Mouse (Mus musculus) MEL (cell line): ENCODE data around the gene Slc12a8. TPM values are rescaled to one million over a fixed set of nuclear protein-coding genes. Genes with fewer than 3 reads are reported as not detected.

Experiments used
- DNase-seq: peaks from one replicate; pipeline ENCODE4 v3.0.0; 2011; ENCODE audit warnings: low read depth, low spot score
- H3K27ac ChIP-seq: 2 replicates; pipeline ENCODE4 v1.5.1; 2012; ENCODE audit warnings: low read depth, mild to moderate bottlenecking, control low read depth, low read length, moderate library complexity; ENCODE audit not compliant: control insufficient read depth
- H3K27me3 ChIP-seq, 2 experiments: fragments of 150-350 bp in 1 of 2; sonication (generic) in 1 of 2; 2 replicates each; pipeline ENCODE4 v1.6.1; 2012; ENCODE audit warnings: low read length in 2 of 2, mild to moderate bottlenecking in 2 of 2, improper control_type of control experiment in 1 of 2, moderate library complexity in 1 of 2; ENCODE audit not compliant: insufficient read depth in 2 of 2, control insufficient read depth in 1 of 2
- H3K36me3 ChIP-seq, 2 experiments: 2 replicates each; pipeline ENCODE4 v1.6.1; 2012 to 2014; ENCODE audit warnings: low read length in 2 of 2, improper control_type of control experiment in 1 of 2, inconsistent platforms in 1 of 2, mild to moderate bottlenecking in 1 of 2; ENCODE audit not compliant: insufficient read depth in 2 of 2, control insufficient read depth in 1 of 2
- H3K4me1 ChIP-seq, 2 experiments: fragments of 150-350 bp in 1 of 2; sonication (generic) in 1 of 2; 2 replicates each; pipeline ENCODE4 v1.6.1; 2012; ENCODE audit warnings: low read length in 2 of 2, improper control_type of control experiment in 1 of 2, mild to moderate bottlenecking in 1 of 2; ENCODE audit not compliant: insufficient read depth in 2 of 2, control insufficient read depth in 1 of 2
- H3K4me3 ChIP-seq, 2 experiments: fragments of 150-350 bp in 1 of 2; sonication (generic) in 1 of 2; 2 replicates each; pipeline ENCODE4 v1.5.1; 2012; ENCODE audit warnings: low read depth in 2 of 2, low read length in 2 of 2, mild to moderate bottlenecking in 2 of 2, moderate library complexity in 2 of 2, control low read depth in 1 of 2, improper control_type of control experiment in 1 of 2; ENCODE audit not compliant: control insufficient read depth in 1 of 2, insufficient read depth in 1 of 2
- H3K79me2 ChIP-seq: 2 replicates; pipeline ENCODE4 v1.6.1; 2012; ENCODE audit warnings: mild to moderate bottlenecking, low read length, moderate library complexity; ENCODE audit not compliant: control insufficient read depth, poor library complexity, insufficient read depth
- H3K9ac ChIP-seq: 2 replicates; pipeline ENCODE4 v1.6.1; 2012; ENCODE audit warnings: low read depth, mild to moderate bottlenecking, control low read depth, low read length, moderate library complexity; ENCODE audit not compliant: control insufficient read depth, poor library complexity, severe bottlenecking
- H3K9me3 ChIP-seq: fragments of 150-350 bp; sonication (generic); replicated peaks from 2 replicates; pipeline ENCODE4 v1.6.1; 2012; ENCODE audit warnings: mild to moderate bottlenecking, low read length, improper control_type of control experiment, moderate library complexity; ENCODE audit not compliant: insufficient read depth
- CHD2 ChIP-seq: IDR thresholded peaks from 2 replicates; pipeline ENCODE4 v1.6.1; 2011; ENCODE audit warnings: low read length, improper control_type of control experiment
- E2F4 ChIP-seq: IDR thresholded peaks from 2 replicates; pipeline ENCODE4 v1.6.1; 2011; ENCODE audit warnings: low read depth, low read length, improper control_type of control experiment, borderline replicate concordance
- GABPA ChIP-seq: IDR thresholded peaks from 2 replicates; pipeline ENCODE4 v1.6.1; 2012; ENCODE audit warnings: low read depth, mild to moderate bottlenecking, inconsistent platforms, low read length, improper control_type of control experiment, moderate library complexity
- GATA1 ChIP-seq: IDR thresholded peaks from 2 replicates; pipeline ENCODE4 v1.6.1; 2011; ENCODE audit warnings: low read depth, low read length, improper control_type of control experiment
- HCFC1 ChIP-seq: IDR thresholded peaks from 2 replicates; pipeline ENCODE4 v1.6.1; 2012; ENCODE audit warnings: low read depth, mild to moderate bottlenecking, inconsistent platforms, low read length, improper control_type of control experiment, moderate library complexity
- JUND ChIP-seq: IDR thresholded peaks from 2 replicates; pipeline ENCODE4 v1.6.1; 2011; ENCODE audit warnings: low read depth, mild to moderate bottlenecking, improper control_type of control experiment, low read length
- MAX ChIP-seq: IDR thresholded peaks from 2 replicates; pipeline ENCODE4 v1.6.1; 2011; ENCODE audit warnings: low read length, improper control_type of control experiment
- MAZ ChIP-seq: IDR thresholded peaks from 2 replicates; pipeline ENCODE4 v1.6.1; 2012; ENCODE audit warnings: low read depth, mild to moderate bottlenecking, inconsistent platforms, low read length, improper control_type of control experiment
- MYB ChIP-seq: IDR thresholded peaks from 2 replicates; pipeline ENCODE4 v1.6.1; 2011; ENCODE audit warnings: mild to moderate bottlenecking, low read depth, low read length, improper control_type of control experiment
- NELFE ChIP-seq: IDR thresholded peaks from 2 replicates; pipeline ENCODE4 v1.6.1; 2011; ENCODE audit warnings: low read depth, low read length, improper control_type of control experiment
- NRF1 ChIP-seq: IDR thresholded peaks from 2 replicates; pipeline ENCODE4 v1.6.1; 2014; ENCODE audit warnings: low read depth, mild to moderate bottlenecking, inconsistent platforms, low read length, improper control_type of control experiment, moderate library complexity; ENCODE audit not compliant: poor library complexity, insufficient read depth, severe bottlenecking
- POLR2A ChIP-seq, 2 experiments: IDR thresholded peaks; 2 replicates each; pipeline ENCODE4 v1.6.1; 2011 to 2012; ENCODE audit warnings: low read length in 2 of 2, mild to moderate bottlenecking in 2 of 2, control low read depth in 1 of 2, improper control_type of control experiment in 1 of 2, low read depth in 1 of 2, moderate library complexity in 1 of 2; ENCODE audit not compliant: control insufficient read depth in 1 of 2, insufficient read depth in 1 of 2, poor library complexity in 1 of 2
- POLR2AphosphoS2 ChIP-seq: IDR thresholded peaks from 2 replicates; pipeline ENCODE4 v1.6.1; 2011; ENCODE audit warnings: low read length, improper control_type of control experiment
- RCOR1 ChIP-seq: IDR thresholded peaks from 2 replicates; pipeline ENCODE4 v1.6.1; 2012; ENCODE audit warnings: low read depth, mild to moderate bottlenecking, inconsistent platforms, low read length, improper control_type of control experiment
- TAL1 ChIP-seq: IDR thresholded peaks from 2 replicates; pipeline ENCODE4 v1.6.1; 2012; ENCODE audit warnings: mild to moderate bottlenecking, inconsistent platforms, low read length, moderate library complexity, mixed read lengths
- polyA plus RNA-seq, 2 experiments: library from polyadenylated mRNA; stranded (reverse) in 1 of 2; unstranded in 1 of 2; fragments of >175 nt in 1 of 2; fragments of >200 nt in 1 of 2; gene quantifications; 2 replicates each; pipeline versions ENCODE4 v1.2.1 to v1.2.4; 2012; ENCODE audit warnings: low replicate concordance in 2 of 2, low read depth in 1 of 2; ENCODE audit not compliant: insufficient read length in 2 of 2, insufficient read depth in 1 of 2, missing spikeins in 1 of 2
- total RNA-seq: library from RNA; depleted of rRNA; stranded (reverse); fragments of 300-350 nt; gene quantifications from 2 replicates; pipeline ENCODE4 v1.2.3, GENCODE M21; 2012

The Slc12a8 gene
- total and polyA plus RNA-seq, 3 experiments: 0.29 TPM; not detected in 2

DNA sequence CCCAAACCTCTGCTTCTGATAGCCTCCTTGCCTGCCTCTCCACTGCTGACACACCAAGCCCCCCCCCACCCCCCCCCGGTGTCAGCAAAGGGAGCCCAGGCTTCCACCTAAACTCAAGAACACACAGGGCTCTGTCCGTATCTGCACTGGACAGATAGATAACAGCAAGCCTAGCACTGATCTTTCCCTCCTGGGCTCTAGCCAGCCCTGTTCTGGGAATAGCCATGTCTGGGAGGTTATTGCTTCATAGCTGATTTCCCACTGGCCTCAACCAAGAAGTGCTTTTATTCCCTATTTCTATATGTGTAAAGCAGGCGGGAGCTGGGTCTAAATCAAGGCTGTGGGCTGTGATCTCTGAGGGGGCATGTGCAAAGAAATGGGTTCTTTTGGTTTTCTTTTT lies 61.3 kb downstream of the Slc12a8 start:
- DNase-seq: no peak

DNA sequence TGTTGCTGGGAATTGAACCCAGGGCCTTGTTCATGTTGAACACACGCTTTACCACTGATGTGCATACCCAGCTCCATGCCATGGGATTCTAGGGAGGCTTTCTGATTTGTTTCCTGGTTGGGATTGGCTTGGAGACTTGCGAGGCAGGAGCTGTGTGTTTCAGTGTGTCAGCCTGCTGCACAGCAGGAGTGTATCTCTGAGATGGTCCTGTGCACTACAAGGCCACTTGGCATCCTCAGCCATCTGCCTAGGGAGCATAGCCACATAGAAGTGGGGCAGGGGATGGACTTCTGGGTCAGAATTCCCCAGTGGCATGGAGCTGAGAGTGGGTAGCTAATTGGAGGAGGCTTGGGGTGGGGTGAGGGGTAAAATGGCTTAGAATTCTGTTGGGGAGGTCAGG lies 63.2 kb downstream of the Slc12a8 start:
- no peaks in the 10 kb centered on the region for H3K4me1 ChIP-seq
- TF ChIP-seq GATA1 (no peak), JUND (no peak), CHD2 (no peak), MYB (no peak), E2F4 (no peak), POLR2A (IDR thresholded peaks at IDR 0.05; ENCODE audit: control insufficient read depth in 1 of 2, insufficient read depth in 1 of 2, low read depth in 1 of 2, low read length in 2 of 2, poor library complexity in 1 of 2) (no peak), HCFC1 (no peak), NELFE (no peak)
- TF ChIP-seq, all 39 proteins: peak for 0
- no peak overlapping the region for H3K9ac ChIP-seq
- H3K79me2 ChIP-seq: no peaks in the 10 kb centered on the region
- no peaks in the 10 kb centered on the region for H3K36me3 ChIP-seq
- no peak overlapping the region for H3K27ac ChIP-seq
- no peak for DNase-seq
- no peak overlapping the region for H3K4me3 ChIP-seq
- H3K27me3 ChIP-seq: peaks cover 0 to 1% of the 10 kb centered on the region in 2 experiments; a peak in 1 of 4 replicates
- H3K9me3 ChIP-seq: no peaks in the 10 kb centered on the region

More for the DNA sequence above, 61.3 kb downstream of the Slc12a8 start:
- TF ChIP-seq HCFC1: no peak
- no peak for TF ChIP-seq MAZ
- TF ChIP-seq POLR2AphosphoS2: no peak
- H3K9ac ChIP-seq: no peak overlapping the region
- H3K27ac ChIP-seq: no peak overlapping the region
- H3K4me3 ChIP-seq: no peak overlapping the region
- H3K36me3 ChIP-seq: no peaks in the 10 kb centered on the region
- no peaks in the 10 kb centered on the region for H3K9me3 ChIP-seq
- H3K27me3 ChIP-seq: peaks cover 0 to 3% of the 10 kb centered on the region in 2 experiments; a peak in 2 of 4 replicates
- no peaks in the 10 kb centered on the region for H3K79me2 ChIP-seq
- no peaks in the 10 kb centered on the region for H3K4me1 ChIP-seq

GRCm38 (mm10) chr16:33580736-33581241 lies 63.7 kb downstream of the Slc12a8 start:
- Histone ChIP-seq H3K27me3 (peaks cover 0 to 1% of the 10 kb centered on the region in 2 experiments; a peak in 1 of 4 replicates), H3K36me3 (no peaks in the 10 kb centered on the region), H3K79me2 (no peaks in the 10 kb centered on the region), H3K9me3 (no peaks in the 10 kb centered on the region), H3K9ac (no peak overlapping the region), H3K4me1 (no peaks in the 10 kb centered on the region), H3K4me3 (no peak overlapping the region), H3K27ac (no peak overlapping the region)
- no peak for DNase-seq
- TF ChIP-seq TAL1 (no peak), GABPA (no peak), RCOR1 (no peak), POLR2A (IDR thresholded peaks at IDR 0.05; ENCODE audit: control insufficient read depth in 1 of 2, insufficient read depth in 1 of 2, low read depth in 1 of 2, low read length in 2 of 2, poor library complexity in 1 of 2) (no peak), NRF1 (no peak), MAX (no peak), CHD2 (no peak)
